Mouse (Mus musculus) CH12.LX (cell line): ENCODE measurements around the gene Acat1. TPM values are rescaled to one million over a fixed set of nuclear protein-coding genes. Genes with fewer than 3 reads are reported as not detected.

ENCODE experiments used
- DNase-seq: peaks from one replicate; pipeline ENCODE4 v3.0.0-alpha.2; 2013; ENCODE audit errors: extremely low read depth
- H3K27ac ChIP-seq: 2 replicates; pipeline ENCODE4 v1.5.1; 2012; ENCODE audit warnings: low read depth, mild to moderate bottlenecking, control low read depth, moderate library complexity; ENCODE audit not compliant: insufficient read depth
- H3K27me3 ChIP-seq: replicated peaks from 2 replicates; pipeline ENCODE3; 2012; ENCODE audit warnings: inconsistent platforms
- H3K36me3 ChIP-seq, 2 experiments: replicated peaks in 1 of 2; 2 replicates each; pipeline versions ENCODE3 to v1.6.1; 2012; ENCODE audit warnings: inconsistent platforms in 1 of 2, low read length in 1 of 2, mild to moderate bottlenecking in 1 of 2, mixed read lengths in 1 of 2, moderate library complexity in 1 of 2; ENCODE audit not compliant: control insufficient read depth in 1 of 2, insufficient read depth in 1 of 2
- H3K4me1 ChIP-seq, 2 experiments: 2 replicates each; pipeline ENCODE4 v1.6.1; 2012; ENCODE audit warnings: inconsistent platforms in 1 of 2, moderate library complexity in 1 of 2; ENCODE audit not compliant: insufficient read depth in 2 of 2, control insufficient read depth in 1 of 2
- H3K4me2 ChIP-seq: 2 replicates; pipeline ENCODE4 v1.6.1; 2012; ENCODE audit warnings: low read depth, mild to moderate bottlenecking, control low read depth; ENCODE audit not compliant: poor library complexity, insufficient read depth, severe bottlenecking
- H3K4me3 ChIP-seq, 3 experiments: fragments of 150-350 bp in 1 of 3; sonication (generic) in 1 of 3; replicated peaks in 1 of 3; 2 replicates each; pipeline versions ENCODE3 to v1.5.1; 2011 to 2012; ENCODE audit warnings: low read depth in 2 of 3, low read length in 2 of 3, mild to moderate bottlenecking in 2 of 3, moderate library complexity in 2 of 3, control low read depth in 1 of 3, improper control_type of control experiment in 1 of 3, inconsistent platforms in 1 of 3, mixed read lengths in 1 of 3; ENCODE audit not compliant: poor library complexity in 1 of 3
- H3K79me2 ChIP-seq: replicated peaks from 2 replicates; pipeline ENCODE4 v1.6.1; 2012; ENCODE audit warnings: mild to moderate bottlenecking, moderate library complexity; ENCODE audit not compliant: control insufficient read depth, poor library complexity, insufficient read depth, severe bottlenecking; ENCODE audit errors: extremely low read depth
- H3K9ac ChIP-seq: 2 replicates; pipeline ENCODE4 v1.6.1; 2012; ENCODE audit warnings: low read depth, mild to moderate bottlenecking, control low read depth, moderate library complexity; ENCODE audit not compliant: insufficient read depth
- H3K9me3 ChIP-seq: replicated peaks from 2 replicates; pipeline ENCODE3; 2012; ENCODE audit warnings: low read length, inconsistent platforms, mixed read lengths
- CHD1 ChIP-seq: IDR thresholded peaks from 2 replicates; pipeline ENCODE4 v1.6.1; 2012; ENCODE audit warnings: low read depth, low read length, improper control_type of control experiment, inconsistent platforms
- E2F4 ChIP-seq: IDR thresholded peaks from 2 replicates; pipeline ENCODE4 v1.6.1; 2011; ENCODE audit warnings: low read depth, low read length, improper control_type of control experiment; ENCODE audit not compliant: insufficient replicate concordance
- EP300 ChIP-seq: IDR thresholded peaks from 2 replicates; pipeline ENCODE4 v1.6.1; 2011; ENCODE audit warnings: low read length, improper control_type of control experiment
- GABPA ChIP-seq: IDR thresholded peaks from 2 replicates; pipeline ENCODE4 v1.6.1; 2012; ENCODE audit warnings: low read depth, low read length, improper control_type of control experiment, inconsistent platforms; ENCODE audit not compliant: insufficient replicate concordance
- HCFC1 ChIP-seq: IDR thresholded peaks from 2 replicates; pipeline ENCODE4 v1.6.1; 2012; ENCODE audit warnings: low read depth, mild to moderate bottlenecking, inconsistent platforms, low read length, improper control_type of control experiment
- IRF4 ChIP-seq: IDR thresholded peaks from 2 replicates; pipeline ENCODE4 v1.6.1; 2014; ENCODE audit warnings: low read depth, mild to moderate bottlenecking, inconsistent platforms, low read length, improper control_type of control experiment
- MAFK ChIP-seq: IDR thresholded peaks from 2 replicates; pipeline ENCODE4 v1.6.1; 2011; ENCODE audit warnings: low read length, improper control_type of control experiment; ENCODE audit not compliant: insufficient replicate concordance
- MAZ ChIP-seq: IDR thresholded peaks from 2 replicates; pipeline ENCODE4 v1.6.1; 2012; ENCODE audit warnings: low read depth, mild to moderate bottlenecking, inconsistent platforms, low read length, improper control_type of control experiment, moderate library complexity
- POLR2A ChIP-seq: IDR thresholded peaks from 2 replicates; pipeline ENCODE4 v1.6.1; 2011; ENCODE audit warnings: low read depth, mild to moderate bottlenecking, improper control_type of control experiment, low read length
- SIN3A ChIP-seq: IDR thresholded peaks from 2 replicates; pipeline ENCODE4 v1.6.1; 2012; ENCODE audit warnings: low read length, improper control_type of control experiment, inconsistent platforms
- SMC3 ChIP-seq: IDR thresholded peaks from 2 replicates; pipeline ENCODE4 v1.6.1; 2011; ENCODE audit warnings: low read depth, low read length, improper control_type of control experiment
- USF2 ChIP-seq: conservative IDR thresholded peaks from 2 replicates; pipeline ENCODE4 v1.6.1; 2011; ENCODE audit warnings: low read depth, low read length, improper control_type of control experiment
- ZKSCAN1 ChIP-seq: IDR thresholded peaks from 2 replicates; pipeline ENCODE4 v1.6.1; 2012; ENCODE audit warnings: low read depth, inconsistent platforms, low read length, improper control_type of control experiment, borderline replicate concordance
- ZNF384 ChIP-seq: IDR thresholded peaks from 2 replicates; pipeline ENCODE4 v1.6.1; 2012; ENCODE audit warnings: low read depth, low read length, improper control_type of control experiment, inconsistent platforms
- dilution Hi-C: fragments of 300-500 bp; cut with MboI; formaldehyde crosslinking; loops from 2 replicates; pipeline ENCODE4 v1.14.3; 2020; ENCODE audit warnings: low sequenced_read_pairs; ENCODE audit not compliant: extremely low pct_unique_long_range_greater_than_20kb, extremely low pct_ligation_motif_present
- in situ Hi-C: fragments of 300-500 bp; cut with MboI; formaldehyde crosslinking; loops from 3 replicates; pipeline ENCODE4 v1.14.3; 2019; ENCODE audit warnings: low sequenced_read_pairs, low pct_ligation_motif_present, low pct_unique_long_range_greater_than_20kb, mixed read lengths
- polyA plus RNA-seq: library from polyadenylated mRNA; unstranded; fragments of >175 nt; gene quantifications from 2 replicates; pipeline ENCODE4 v1.2.1, GENCODE M21; 2012; ENCODE audit warnings: low read depth; ENCODE audit not compliant: insufficient read length
- total RNA-seq, 2 experiments: library from RNA; depleted of rRNA; stranded (reverse); fragments of 300-350 nt in 1 of 2; fragments of >200 nt in 1 of 2; gene quantifications; 2 replicates each; pipeline ENCODE4 v1.2.3; 2012 to 2014

The Acat1 gene
- total and polyA plus RNA-seq, 3 experiments, result 36.5 to 62.7 (median 49.2) TPM

DNA sequence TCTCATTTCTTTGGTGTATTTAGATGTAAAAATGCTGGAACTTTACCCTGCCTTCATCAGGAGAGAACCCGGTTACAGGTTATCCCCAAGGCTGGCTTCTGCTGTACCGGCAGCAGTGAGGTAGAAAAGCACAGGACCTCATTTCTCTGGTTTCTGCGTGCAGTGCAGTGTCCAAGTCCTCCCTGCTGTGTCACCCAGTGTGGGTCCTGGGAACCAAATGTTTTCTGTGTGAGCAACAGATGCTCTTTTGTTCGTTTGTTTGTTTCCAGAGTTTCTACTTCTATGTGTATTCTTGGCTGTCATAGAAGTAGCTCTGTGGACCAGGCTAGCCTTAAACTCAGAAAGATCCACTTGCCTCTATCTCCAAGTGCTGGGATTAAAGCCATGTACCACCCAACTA lies 28.3 kb downstream of the Acat1 start:
- H3K9ac ChIP-seq, result no peak overlapping the region
- dilution Hi-C loops, result no loop called here
- H3K4me3 ChIP-seq, result no peak overlapping the region
- H3K9me3 ChIP-seq, result no peaks in the 10 kb centered on the region
- no peak for DNase-seq
- H3K27ac ChIP-seq, result no peak overlapping the region
- no peaks in the 10 kb centered on the region for H3K27me3 ChIP-seq
- no peak for TF ChIP-seq SMC3
- TF ChIP-seq, all 38 proteins: peak for 0
- Histone ChIP-seq H3K36me3 (peaks cover 57 to 86% of the 10 kb centered on the region in 2 experiments), H3K79me2 (no peaks in the 10 kb centered on the region), H3K4me1 (peaks cover 0 to 8% of the 10 kb centered on the region in 2 experiments; a peak in 1 of 4 replicates), H3K4me2 (no peak overlapping the region)
- in situ Hi-C loops, result no loop called here

DNA sequence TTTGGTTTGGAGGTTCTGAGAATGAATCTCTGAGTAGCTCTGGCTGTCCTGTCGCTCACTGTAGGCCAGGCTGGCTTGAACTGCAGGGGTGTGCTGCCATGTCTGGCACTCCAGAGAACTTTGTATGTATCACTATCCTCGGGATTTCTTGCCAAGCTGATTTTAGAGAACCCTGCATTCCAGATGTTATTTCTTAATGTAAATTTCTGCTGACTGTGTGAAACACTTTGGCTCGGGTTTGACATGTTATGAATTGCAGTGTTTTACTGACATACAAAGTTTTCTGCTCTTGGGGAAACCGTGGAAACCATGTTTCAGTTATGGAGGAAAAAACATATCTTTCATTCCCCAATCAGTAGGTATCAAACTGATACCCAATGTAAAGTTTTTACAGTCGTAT lies 34.5 kb downstream of the Acat1 start:
- no peak for DNase-seq
- Histone ChIP-seq H3K9me3 (no peaks in the 10 kb centered on the region), H3K79me2 (no peaks in the 10 kb centered on the region), H3K36me3 (peaks cover 35 to 84% of the 10 kb centered on the region in 2 experiments), H3K27me3 (no peaks in the 10 kb centered on the region), H3K4me2 (no peak overlapping the region), H3K9ac (no peak overlapping the region), H3K27ac (no peak overlapping the region), H3K4me1 (peaks cover 0 to 3% of the 10 kb centered on the region in 2 experiments; a peak in 1 of 4 replicates), H3K4me3 (no peak overlapping the region)
- dilution Hi-C loops, result no loop called here
- in situ Hi-C loops, result no loop called here
- TF ChIP-seq CHD1, result no peak

DNA sequence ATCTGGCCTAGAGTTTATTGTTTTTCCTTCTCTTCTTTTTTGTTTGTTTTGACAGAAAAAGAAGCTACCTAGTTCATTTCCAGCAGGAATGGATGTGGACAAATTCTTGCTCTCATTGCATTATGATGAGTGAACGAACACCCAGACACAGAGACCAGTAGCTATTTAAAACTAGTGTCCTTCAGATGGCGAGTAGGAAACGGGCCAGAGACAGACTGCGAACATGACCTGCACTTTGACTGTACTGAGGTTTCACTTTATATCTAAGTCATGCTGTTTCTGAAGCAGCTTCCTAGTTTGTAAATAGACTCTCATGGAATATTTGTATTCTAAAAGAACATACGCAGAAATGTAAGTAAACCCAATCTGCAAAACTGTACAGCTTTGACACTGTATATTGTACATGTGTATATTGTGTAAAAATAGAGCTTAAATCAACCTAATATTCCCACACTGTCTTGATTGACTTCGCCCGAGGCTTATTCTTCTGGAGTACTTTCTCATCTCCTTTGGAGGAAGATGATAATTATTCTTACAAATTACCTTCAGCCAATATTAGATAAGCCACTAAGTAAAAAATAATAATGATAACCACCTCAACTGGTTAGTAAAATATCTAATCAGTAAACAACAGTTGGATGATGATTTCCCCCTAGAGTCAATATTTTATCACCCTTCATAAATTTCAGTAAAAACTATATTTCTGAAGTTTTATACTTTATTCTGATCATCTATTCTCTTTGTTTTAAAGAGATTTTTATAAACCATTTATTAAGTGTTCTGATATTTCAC lies 37.5 kb downstream of the Acat1 start:
- Histone ChIP-seq H3K79me2 (no peaks in the 10 kb centered on the region; the same call in 1 of the 2 replicates), H3K4me3 (no peak overlapping the region), H3K9ac (no peak overlapping the region), H3K27ac (no peak overlapping the region), H3K27me3 (no peaks in the 10 kb centered on the region), H3K4me1 (peaks cover 0 to 3% of the 10 kb centered on the region in 2 experiments; a peak in 1 of 4 replicates), H3K36me3 (peaks cover 34 to 81% of the 10 kb centered on the region in 2 experiments), H3K4me2 (no peak overlapping the region), H3K9me3 (no peaks in the 10 kb centered on the region)
- dilution Hi-C loops (no loop called here), in situ Hi-C loops (no loop called here)
- TF ChIP-seq MAFK, result no peak
- no peak for TF ChIP-seq ZKSCAN1
- TF ChIP-seq ZNF384, result no peak
- TF ChIP-seq USF2, result no peak
- TF ChIP-seq SIN3A, result no peak
- TF ChIP-seq IRF4, result no peak
- no peak for TF ChIP-seq HCFC1
- no peak for TF ChIP-seq GABPA
- TF ChIP-seq E2F4, result no peak
- TF ChIP-seq EP300, result no peak
- no peak for TF ChIP-seq POLR2A
- TF ChIP-seq MAZ, result no peak
- DNase-seq, result no peak
